Mouse (Mus musculus) heart, adult 2 months (tissue): Measurements from ENCODE around the gene Tubb2b.

ENCODE experiments used
- CTCF ChIP-seq: fragments of 200-600 bp; IDR thresholded peaks from 2 replicates; pipeline ENCODE4 v1.8.1; 2022; ENCODE audit warnings: antibody characterized with exemption, mild to moderate bottlenecking, moderate library complexity
- EP300 ChIP-seq: fragments of 200-500 bp; IDR thresholded peaks from 2 replicates; pipeline ENCODE4 v1.6.1; 2011; ENCODE audit warnings: low read depth, low read length, control low read depth; ENCODE audit not compliant: insufficient read depth
- POLR2A ChIP-seq: fragments of 200-500 bp; IDR thresholded peaks from 2 replicates; pipeline ENCODE4 v1.6.1; 2011; ENCODE audit warnings: mild to moderate bottlenecking, low read depth, low read length, control low read depth; ENCODE audit not compliant: insufficient read depth

GRCm38 (mm10) chr13:34116508-34116907 lies 13.8 kb downstream of the Tubb2b start:
- no peak for TF ChIP-seq CTCF
- no peak for TF ChIP-seq EP300
- TF ChIP-seq POLR2A, result no peak
